Mouse (Mus musculus) spleen, embryonic (tissue): ENCODE results near the gene Zfp414.
"Not testable (repeated sequence)": the region's sequence is repeated elsewhere in the genome, so short reads cannot be mapped to it uniquely, and the experiment has no call there.

Experiments
- CTCF ChIA-PET: fragments of 350-600 bp; sonication (Branson Sonifier 250); formaldehyde crosslinking; loops from one replicate; lab custom pipeline; 2022; lab: Charles Lee

Gene Zfp414

GRCm38 (mm10) chr17:33628621-33629486 is at the start of gene Zfp414:
Zfp414 (plus strand) TSS chr17:33629090.
- CTCF ChIA-PET: interaction anchor here (0.6 kb wide), 1 partner anchor 57 kb away, joined by 4 read pairs; no protein-coding TSS in a partner anchor

- CTCF ChIA-PET: no interaction called here
Measured at GRCm38 (mm10) chr17:33584061-33584460, 44.8 kb upstream of the Zfp414 start.

- CTCF ChIA-PET: no interaction called here
Measured at GRCm38 (mm10) chr17:33586011-33586410, 42.9 kb upstream of the Zfp414 start.

GRCm38 (mm10) chr17:33597271-33597670 is 31.6 kb upstream of the Zfp414 start:
- CTCF ChIA-PET: no interaction called here

- CTCF ChIA-PET: no interaction called here
Measured at GRCm38 (mm10) chr17:33598506-33598905, 30.4 kb upstream of the Zfp414 start.

GRCm38 (mm10) chr17:33599836-33600475 is 28.9 kb upstream of the Zfp414 start:
- CTCF ChIA-PET: no interaction called here

GRCm38 (mm10) chr17:33600831-33601230 is 28.1 kb upstream of the Zfp414 start:
- CTCF ChIA-PET: no interaction called here

GRCm38 (mm10) chr17:33601947-33602346 is 26.9 kb upstream of the Zfp414 start:
- CTCF ChIA-PET: no interaction called here

GRCm38 (mm10) chr17:33607273-33607672 is 21.6 kb upstream of the Zfp414 start:
- CTCF ChIA-PET: no interaction called here

- CTCF ChIA-PET: no interaction called here
Measured at GRCm38 (mm10) chr17:33610548-33610947, 18.3 kb upstream of the Zfp414 start.

- CTCF ChIA-PET: not testable (repeated sequence)
Measured at GRCm38 (mm10) chr17:33613726-33614125, 15.2 kb upstream of the Zfp414 start.

GRCm38 (mm10) chr17:33627281-33627680 is 1.6 kb upstream of the Zfp414 start:
- CTCF ChIA-PET: no interaction called here

- CTCF ChIA-PET: interaction anchor here (0.6 kb wide), 1 partner anchor 56 kb away, joined by 4 read pairs; no protein-coding TSS in a partner anchor
Measured at GRCm38 (mm10) chr17:33629487-33630125, 716 bp downstream of the Zfp414 start.

GRCm38 (mm10) chr17:33630171-33630895 is 1.4 kb downstream of the Zfp414 start:
- CTCF ChIA-PET: no interaction called here

- CTCF ChIA-PET: no interaction called here
Measured at GRCm38 (mm10) chr17:33631236-33631635, 2.3 kb downstream of the Zfp414 start.

- CTCF ChIA-PET: interaction anchor here (1.1 kb wide), 1 partner anchor 10 kb away, joined by 3 read pairs; no protein-coding TSS in a partner anchor
Measured at GRCm38 (mm10) chr17:33631796-33632195, 2.9 kb downstream of the Zfp414 start.

GRCm38 (mm10) chr17:33637038-33637437 is 8.1 kb downstream of the Zfp414 start:
- CTCF ChIA-PET: interaction anchor here (0.5 to 0.6 kb wide), 3 partner anchors 38 to 120 kb away, joined by 3 to 4 read pairs (median 3); no protein-coding TSS in a partner anchor

GRCm38 (mm10) chr17:33637516-33638276 is 8.8 kb downstream of the Zfp414 start, which contains the start of gene Pram1:
Pram1 (plus strand) TSS chr17:33638056.
- CTCF ChIA-PET: interaction anchor here (0.5 to 0.6 kb wide), 3 partner anchors 37 to 120 kb away, joined by 3 to 4 read pairs (median 3); no protein-coding TSS in a partner anchor

- CTCF ChIA-PET: no interaction called here
Measured at GRCm38 (mm10) chr17:33639743-33640142, 10.9 kb downstream of the Zfp414 start.

GRCm38 (mm10) chr17:33644068-33644467 is 15.2 kb downstream of the Zfp414 start:
- CTCF ChIA-PET: interaction anchor here (1.0 kb wide), 1 partner anchor 15 kb away, joined by 3 read pairs; no protein-coding TSS in a partner anchor
